Comparison of ENCODE assay signal across 8 mouse cellular contexts in the genomic region with DNA sequence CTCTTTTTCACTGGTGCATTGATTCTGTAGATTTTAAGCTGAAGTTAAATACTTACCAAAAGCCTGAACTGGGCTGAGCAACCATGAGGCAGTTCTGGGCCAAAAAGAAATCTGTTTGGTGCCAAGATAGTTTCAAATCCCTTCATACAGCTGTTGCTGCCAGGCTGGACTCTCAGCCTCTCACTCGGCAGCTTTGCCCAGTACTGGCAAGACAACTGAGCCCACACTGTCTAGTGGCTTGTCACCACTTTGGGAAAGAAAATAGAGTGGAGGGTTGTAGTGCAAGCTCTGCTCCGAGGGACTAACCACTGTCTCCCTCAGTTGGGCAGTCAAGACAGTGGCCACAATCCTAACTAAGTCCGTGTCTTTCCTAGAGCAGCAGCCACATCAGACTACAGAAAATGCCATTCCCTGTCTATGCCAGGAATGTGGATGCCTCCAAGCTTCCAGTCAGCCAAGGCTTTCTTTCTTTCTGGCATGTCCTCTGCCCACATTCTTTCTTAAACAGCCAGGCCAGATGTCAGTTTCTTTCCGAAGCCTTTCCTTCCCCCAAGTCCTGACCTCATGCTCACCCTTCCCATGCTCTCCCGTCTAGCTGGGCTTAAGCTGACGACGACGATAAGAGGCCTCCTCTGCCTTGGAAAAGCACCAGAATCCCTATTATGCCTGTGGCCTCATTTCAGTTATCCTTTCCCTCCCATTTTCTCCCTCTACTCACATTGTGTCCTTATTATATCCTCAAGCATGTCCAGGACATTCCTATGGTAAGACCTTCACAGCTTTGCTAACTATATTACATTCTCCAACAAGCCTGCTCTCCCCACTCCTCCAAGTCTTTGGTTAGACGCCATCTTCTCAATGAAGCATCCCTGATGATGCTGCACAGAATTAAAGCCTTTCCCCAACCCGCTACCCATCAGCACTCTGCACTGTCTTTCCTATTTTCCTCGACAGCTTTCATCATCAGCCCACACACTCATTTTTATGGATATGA. TPM values are rescaled to one million over a fixed set of nuclear protein-coding genes. Genes with fewer than 3 reads are reported as not detected.
DNase-seq lines count a peak whose midpoint lies in the region; ATAC-seq and TF ChIP-seq lines count a peak whose summit lies in the region.

No protein-coding gene starts in this region.

- H3K4me1 ChIP-seq in embryonic facial prominence, embryonic 14.5 days (ENCODE audit: control insufficient read depth, insufficient read depth, low read length): peaks cover 31% of the 10 kb centered on the region

- no peaks in the 10 kb centered on the region for H3K9me3 ChIP-seq in embryonic facial prominence, embryonic 14.5 days (ENCODE audit: control insufficient read depth, low read length)

- no peak overlapping the region for H3K9ac ChIP-seq in embryonic facial prominence, embryonic 14.5 days (ENCODE audit: low read depth, low read length)

- H3K27ac ChIP-seq in left cerebral cortex, adult 2 months: peak overlapping the region; percentile 29; the same call in 1 of the 2 replicates
- H3K27ac ChIP-seq in embryonic facial prominence, embryonic 14.5 days (replicated peaks; ENCODE audit: low read depth, low read length): peak overlapping the region; percentile 81

- TF ChIP-seq CTCF in left cerebral cortex, adult 2 months (IDR thresholded peaks at IDR 0.05): no peak

- 32% methylated on average over 11 of the region's 11 CpGs for WGBS in embryonic facial prominence, embryonic 14.5 days

- no peak overlapping the region for H3K4me3 ChIP-seq in left cerebral cortex, adult 2 months
- H3K4me3 ChIP-seq in embryonic facial prominence, embryonic 14.5 days (ENCODE audit: low read depth, low read length): no peak overlapping the region

- intact Hi-C loops in left cerebral cortex, adult 2 months (cut with DNase I): loop anchor here (1.0 kb wide), 1 partner anchor 39 kb away; no protein-coding TSS in a partner anchor

- no peak overlapping the region for H3K4me2 ChIP-seq in embryonic facial prominence, embryonic 14.5 days (ENCODE audit: low read depth, low read length)

- H3K36me3 ChIP-seq in embryonic facial prominence, embryonic 14.5 days (ENCODE audit: control insufficient read depth, insufficient read depth, low read length): peaks cover 4% of the 10 kb centered on the region; the same call in 1 of the 2 replicates

- peak; percentile 67 for ATAC-seq in embryonic facial prominence, embryonic 14.5 days (ENCODE audit: low read depth)

- DNase-seq in adrenal gland, postnatal 10 days: peak; percentile 45
- no peak for DNase-seq in adrenal gland, adult 2 months
- no peak for DNase-seq in left cerebral cortex, adult 2 months (ENCODE audit: extremely low spot score in 1 of 2, low spot score in 2 of 2)
- DNase-seq in left cerebral cortex, adult 11 months (ENCODE audit: low spot score): no peak
- DNase-seq in embryonic facial prominence, embryonic 14.5 days (ENCODE audit: low spot score): peak; percentile 83
- DNase-seq in kidney, postnatal 25 days: peak; percentile 10 to 42
- no peak for DNase-seq in natural killer cell, adult 2 months (ENCODE audit: low spot score in 2 of 2)
- DNase-seq in adrenal gland, postnatal 4 days (ENCODE audit: low spot score in 2 of 2): no peak

- no peaks in the 10 kb centered on the region for H3K27me3 ChIP-seq in embryonic facial prominence, embryonic 14.5 days (replicated peaks; ENCODE audit: control insufficient read depth, insufficient read depth, low read length)

RNA-seq across cellular contexts. Expression of a gene that starts 57.7 kb away (rescaled TPM):
- total RNA-seq in adrenal gland, postnatal 10 days (2021): 100 to 1,000 TPM; 227 to 237 TPM
- total RNA-seq in adrenal gland, adult 2 months (2021): 100 to 1,000 TPM; 240 to 258 TPM
- polyA plus RNA-seq in adrenal gland, adult 2 months (2012; rRNA removed): 245 and 268 TPM in 2 replicates
- 100 to 1,000 TPM; 145 to 147 TPM for total RNA-seq in left cerebral cortex, adult 2 months (2021)
- polyA plus RNA-seq in embryonic facial prominence, embryonic 14.5 days (2014; fragmentation: Nextera tagmentation; extraction: Ambion mirVana): 152 and 153 TPM in 2 replicates
- 100 to 1,000 TPM; 264 to 272 TPM for total RNA-seq in adrenal gland, postnatal 4 days (2021)

Comparison
In these comparisons a context has a peak if more than half of its experiments do, and no peak if none do; other contexts are left out.
1. DNase-seq: peak in adrenal gland, postnatal 10 days (single experiment), embryonic facial prominence, embryonic 14.5 days (single experiment) and kidney, postnatal 25 days (2 of 2); none in adrenal gland, adult 2 months (single experiment), left cerebral cortex, adult 2 months (0 of 2), left cerebral cortex, adult 11 months (single experiment), natural killer cell, adult 2 months (0 of 2) and adrenal gland, postnatal 4 days (0 of 2).